Mouse (Mus musculus) limb, embryonic 11.5 days (tissue): ENCODE data around the gene Csrp1. TPM values are rescaled to one million over a fixed set of nuclear protein-coding genes. Genes with fewer than 3 reads are reported as not detected.

Experiments used
- ATAC-seq: fragments of 200-750 bp; cut with Nextera tagmentation; 2 replicates; pipeline ENCODE4 v1.8.0; 2017; ENCODE audit warnings: low read depth; ENCODE audit not compliant: insufficient number of reproducible peaks, low FRiP score, low TSS enrichment
- DNase-seq: peaks from one replicate; pipeline ENCODE4 v3.0.0-alpha.2; 2015; ENCODE audit warnings: low spot score
- H3K27ac ChIP-seq: fragments of 300-500 bp; sonication (generic); replicated peaks from 2 replicates; pipeline ENCODE4 v1.5.1; 2014; ENCODE audit warnings: low read depth, mild to moderate bottlenecking, low read length
- H3K27me3 ChIP-seq: fragments of 300-500 bp; sonication (generic); 2 replicates; pipeline ENCODE4 v1.6.1; 2014; ENCODE audit warnings: mild to moderate bottlenecking, low read length, mixed read lengths; ENCODE audit not compliant: control insufficient read depth, insufficient read depth
- H3K36me3 ChIP-seq: fragments of 300-500 bp; sonication (generic); 2 replicates; pipeline ENCODE4 v1.6.1; 2014; ENCODE audit warnings: mild to moderate bottlenecking, low read length, moderate library complexity, mixed read lengths; ENCODE audit not compliant: control insufficient read depth, insufficient read depth
- H3K4me1 ChIP-seq: fragments of 300-500 bp; sonication (generic); 2 replicates; pipeline ENCODE4 v1.6.1; 2014; ENCODE audit warnings: low read length, mixed read lengths; ENCODE audit not compliant: control insufficient read depth, insufficient read depth
- H3K4me2 ChIP-seq: fragments of 300-500 bp; sonication (generic); 2 replicates; pipeline ENCODE4 v1.6.1; 2014; ENCODE audit warnings: low read depth, mild to moderate bottlenecking, moderate library complexity; ENCODE audit not compliant: severe bottlenecking
- H3K4me3 ChIP-seq: fragments of 300-500 bp; sonication (generic); 2 replicates; pipeline ENCODE4 v1.5.1; 2014; ENCODE audit warnings: low read depth, low read length
- H3K9ac ChIP-seq: fragments of 300-500 bp; sonication (generic); 2 replicates; pipeline ENCODE4 v1.6.1; 2014; ENCODE audit warnings: mild to moderate bottlenecking, low read length
- H3K9me3 ChIP-seq: fragments of 300-500 bp; sonication (generic); 2 replicates; pipeline ENCODE4 v1.6.1; 2016; ENCODE audit warnings: low read length; ENCODE audit not compliant: control insufficient read depth
- WGBS: fragments of 180-500 bp; shearing (Covaris S2); extraction: QIAGEN DNeasy Blood & Tissue Kit; methylation state at CpG from one replicate; pipeline ENCODE4 v1.1.7; 2014; 5-methylcytosine and 5-hydroxymethylcytosine counted together
- polyA plus RNA-seq: library from polyadenylated mRNA; unstranded; fragments of >200 nt; fragmentation: Nextera tagmentation; extraction: Ambion mirVana; gene quantifications from 2 replicates; pipeline ENCODE4 v1.2.1, GENCODE M21; 2014

Csrp1 gene
- polyA plus RNA-seq, 1 experiment from 2014 or later: 51.2 TPM

DNA sequence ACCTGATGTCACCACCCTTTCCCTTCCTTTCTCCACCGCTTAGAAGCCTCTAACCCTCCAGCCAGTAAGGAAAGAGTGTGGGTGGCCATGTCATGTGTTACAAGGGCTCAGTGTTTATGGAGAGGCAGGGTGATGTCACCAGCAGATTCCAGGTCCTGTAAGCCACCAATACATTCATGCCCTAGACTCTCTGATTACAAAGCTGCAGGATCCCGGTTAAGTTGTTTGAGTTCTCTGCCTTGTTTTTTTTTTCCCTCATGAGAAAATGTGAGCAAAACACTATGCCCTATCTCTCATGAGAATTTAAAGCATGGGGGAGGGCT is 44.3 kb downstream of the Csrp1 start:
- no peaks in the 10 kb centered on the region for H3K27me3 ChIP-seq
- no peak overlapping the region for H3K27ac ChIP-seq
- peaks cover 2% of the 10 kb centered on the region; the same call in 1 of the 2 replicates for H3K36me3 ChIP-seq
- H3K9me3 ChIP-seq: no peaks in the 10 kb centered on the region
- DNase-seq (no peak), ATAC-seq (no peak)
- no peak overlapping the region for H3K4me2 ChIP-seq
- peaks cover 28% of the 10 kb centered on the region for H3K4me1 ChIP-seq
- H3K9ac ChIP-seq: no peak overlapping the region
- WGBS: 67% methylated on average over 2 of the region's 2 CpGs
- no peak overlapping the region for H3K4me3 ChIP-seq

DNA sequence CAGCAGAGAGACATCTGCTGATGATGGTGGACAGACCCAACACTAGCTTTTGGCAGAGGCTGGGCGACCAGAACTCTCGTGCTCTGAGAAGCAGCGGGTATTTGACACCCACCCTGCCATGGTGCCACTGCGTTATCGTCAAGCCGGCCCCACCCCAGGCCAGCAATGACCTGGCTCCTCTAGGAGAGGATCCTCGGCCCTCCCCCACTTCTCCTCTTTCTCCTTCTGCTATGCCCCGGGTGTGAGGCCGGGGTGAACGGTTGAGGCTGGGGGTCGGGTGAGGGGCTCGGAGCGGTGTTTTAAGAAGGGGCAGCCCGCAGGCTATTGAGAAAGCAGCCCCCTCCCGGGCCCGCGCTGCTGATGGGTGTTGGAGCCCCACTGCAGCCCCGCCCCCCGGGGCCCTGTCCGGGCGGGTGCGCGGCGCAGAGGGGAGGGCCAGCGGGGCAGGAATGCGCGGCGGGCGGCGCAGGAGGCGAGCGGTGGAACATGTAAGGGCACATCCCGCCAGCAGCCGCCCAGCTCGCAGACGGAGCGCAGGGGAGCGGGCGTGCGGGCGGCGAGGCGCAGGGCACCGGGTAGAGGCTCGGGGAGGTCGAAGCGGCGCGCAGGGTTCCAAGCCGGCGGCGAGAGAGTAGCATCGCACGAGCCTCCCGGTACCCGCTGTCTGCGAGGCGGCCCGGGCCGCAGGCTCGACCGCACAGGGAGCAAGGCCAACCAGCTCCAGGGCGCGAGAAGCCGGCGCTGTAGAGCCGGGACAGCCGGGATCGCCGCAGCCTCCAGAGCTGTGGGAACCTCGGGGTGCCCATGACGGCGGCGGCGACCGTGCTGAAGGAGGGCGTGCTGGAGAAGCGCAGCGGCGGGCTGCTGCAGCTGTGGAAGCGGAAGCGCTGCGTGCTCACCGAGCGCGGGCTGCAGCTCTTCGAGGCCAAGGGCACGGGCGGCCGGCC is 46.1 kb downstream of the Csrp1 start, which contains the start of gene Phlda3:
TSS of gene Phlda3 (plus strand) at position 475 of the 947 bp plus-strand sequence.
- Histone ChIP-seq H3K27me3 (no peaks in the 10 kb centered on the region), H3K4me3 (peak within 1 kb of the TSS; percentile 62), H3K4me1 (peaks cover 28% of the 10 kb centered on the region), H3K9ac (peak within 1 kb of the TSS; percentile 75), H3K36me3 (peaks cover 2% of the 10 kb centered on the region; the same call in 1 of the 2 replicates), H3K4me2 (peak within 1 kb of the TSS; percentile 95), H3K9me3 (no peaks in the 10 kb centered on the region), H3K27ac (peak within 1 kb of the TSS; percentile 68)
- peak; percentile 80 for DNase-seq
- WGBS: under 1% methylated on average over 90 of the region's 90 CpGs
- peak; percentile 80 for ATAC-seq

DNA sequence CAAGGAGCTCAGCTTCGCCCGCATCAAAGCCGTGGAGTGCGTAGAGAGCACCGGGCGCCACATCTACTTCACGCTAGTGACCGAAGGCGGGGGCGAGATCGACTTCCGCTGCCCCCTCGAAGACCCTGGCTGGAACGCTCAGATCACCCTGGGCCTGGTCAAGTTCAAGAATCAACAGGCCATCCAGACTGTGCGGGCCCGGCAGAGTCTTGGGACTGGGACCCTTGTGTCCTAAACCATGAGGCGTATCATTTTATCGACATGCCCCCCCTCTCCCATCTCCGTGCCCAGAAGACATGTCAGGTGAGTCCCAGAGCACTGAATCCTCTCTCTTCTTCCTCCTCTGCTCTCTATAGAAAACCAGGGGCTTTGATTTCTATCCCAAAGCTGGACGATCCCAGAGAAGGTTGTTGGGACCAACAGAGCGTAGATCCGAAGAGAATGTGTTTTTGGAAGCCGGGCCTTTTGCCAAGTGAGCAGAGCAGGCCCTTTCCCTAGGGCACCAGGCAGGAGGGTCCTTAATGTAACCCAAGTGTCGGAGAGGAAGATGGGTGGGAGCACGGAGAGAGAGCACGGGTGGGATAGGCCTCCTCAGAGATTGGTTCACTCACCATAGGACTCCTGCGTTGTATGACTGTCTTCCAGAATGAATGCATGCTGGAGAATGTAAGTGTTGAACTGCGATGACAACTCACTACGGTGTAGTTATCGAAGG is 46.9 kb downstream of the Csrp1 start:
- no peak for ATAC-seq
- Histone ChIP-seq H3K27me3 (no peaks in the 10 kb centered on the region), H3K9ac (peak overlapping the region; percentile 75), H3K9me3 (no peaks in the 10 kb centered on the region), H3K27ac (peak overlapping the region; percentile 68), H3K4me3 (peak overlapping the region; percentile 62), H3K4me2 (peak overlapping the region; percentile 95), H3K4me1 (peaks cover 28% of the 10 kb centered on the region), H3K36me3 (peaks cover 2% of the 10 kb centered on the region; the same call in 1 of the 2 replicates)
- no peak for DNase-seq
- WGBS: 27% methylated on average over 30 of the region's 30 CpGs

DNA sequence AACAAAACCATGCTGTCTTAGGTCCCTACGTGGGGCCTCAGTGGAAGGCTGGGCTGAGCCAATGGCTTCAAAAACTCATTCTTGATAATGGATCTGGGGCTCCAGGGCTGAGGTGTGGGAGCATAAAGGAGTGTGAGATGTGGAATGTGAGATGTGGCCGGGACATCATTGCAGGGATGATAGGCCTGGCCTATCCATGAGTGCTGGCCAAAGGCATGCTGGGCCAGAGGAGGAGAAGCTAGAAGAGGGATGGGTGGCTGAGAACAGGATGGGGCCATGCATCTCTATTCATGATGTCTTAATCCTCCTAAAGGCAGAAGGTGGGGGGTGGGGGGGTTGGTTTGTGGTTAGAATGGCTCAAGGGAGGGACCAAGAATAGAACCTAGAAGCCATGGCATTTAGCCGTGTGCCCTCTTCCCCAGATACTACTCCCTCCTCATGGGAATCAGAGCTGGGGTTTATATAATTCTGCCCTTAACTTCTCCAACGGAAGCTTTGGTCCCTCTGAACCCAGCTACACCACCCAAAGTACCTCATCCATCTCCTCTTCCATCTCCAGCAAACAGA is 47.5 kb downstream of the Csrp1 start:
- H3K27me3 ChIP-seq: no peaks in the 10 kb centered on the region
- DNase-seq (no peak), ATAC-seq (no peak)
- H3K4me3 ChIP-seq: peak overlapping the region; percentile 62; the same call in 1 of the 2 replicates
- H3K9me3 ChIP-seq: no peaks in the 10 kb centered on the region
- H3K9ac ChIP-seq: no peak overlapping the region
- WGBS: 76% methylated on average over 4 of the region's 4 CpGs
- peak overlapping the region; percentile 95 for H3K4me2 ChIP-seq
- H3K4me1 ChIP-seq: peaks cover 28% of the 10 kb centered on the region
- no peak overlapping the region for H3K27ac ChIP-seq
- peaks cover 2% of the 10 kb centered on the region; the same call in 1 of the 2 replicates for H3K36me3 ChIP-seq

DNA sequence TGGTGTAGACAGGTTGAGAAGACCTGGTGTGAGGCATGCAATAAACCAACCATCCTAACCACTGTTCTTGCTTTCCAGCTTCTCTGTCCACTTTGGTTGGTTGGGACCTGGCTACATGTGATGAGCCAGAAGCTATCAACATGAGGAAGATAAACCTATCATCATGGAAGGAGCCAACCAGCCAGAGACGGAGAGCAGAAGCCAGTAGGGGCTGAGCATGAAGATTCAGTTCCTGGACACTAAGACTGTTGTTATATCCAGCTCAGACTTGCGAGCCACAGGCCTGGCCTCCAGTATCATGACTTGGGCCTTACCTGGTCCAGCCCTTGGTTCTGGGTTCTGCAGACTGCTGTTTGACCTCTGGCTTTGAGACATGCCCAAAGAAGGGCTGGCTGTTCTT is 48.5 kb downstream of the Csrp1 start:
- Histone ChIP-seq H3K4me3 (no peak overlapping the region), H3K4me1 (peaks cover 28% of the 10 kb centered on the region), H3K9me3 (no peaks in the 10 kb centered on the region), H3K27me3 (no peaks in the 10 kb centered on the region), H3K4me2 (no peak overlapping the region), H3K9ac (no peak overlapping the region), H3K27ac (no peak overlapping the region), H3K36me3 (peaks cover 2% of the 10 kb centered on the region; the same call in 1 of the 2 replicates)
- no peak for ATAC-seq
- DNase-seq: no peak
- 90% methylated on average over 2 of the region's 2 CpGs for WGBS

DNA sequence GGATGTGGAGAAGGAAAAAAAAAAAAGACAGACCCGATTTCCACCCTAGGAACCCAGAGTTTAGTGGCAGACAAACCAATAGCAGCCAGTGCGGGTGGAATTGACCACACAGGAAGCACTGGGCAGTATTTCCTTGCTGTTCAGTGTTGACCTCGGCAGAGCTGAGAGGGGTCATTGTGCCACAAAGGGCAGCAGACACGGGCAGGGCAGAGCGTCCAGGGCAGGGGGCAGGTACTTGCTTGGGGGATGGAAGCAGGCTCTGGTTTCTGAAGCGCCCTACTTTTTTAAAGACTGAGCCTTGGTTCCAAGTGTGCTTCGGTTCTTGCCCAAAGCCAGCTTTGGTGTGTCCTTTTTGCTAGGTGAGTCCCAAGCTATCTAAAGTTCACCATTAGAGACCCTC is 50.4 kb downstream of the Csrp1 start:
- Histone ChIP-seq H3K9me3 (no peaks in the 10 kb centered on the region), H3K4me1 (peaks cover 23% of the 10 kb centered on the region), H3K4me3 (no peak overlapping the region), H3K36me3 (peaks cover 2% of the 10 kb centered on the region; the same call in 1 of the 2 replicates), H3K9ac (no peak overlapping the region), H3K27me3 (no peaks in the 10 kb centered on the region), H3K27ac (no peak overlapping the region), H3K4me2 (no peak overlapping the region)
- DNase-seq: no peak
- ATAC-seq: no peak
- WGBS: 70% methylated on average over 7 of the region's 7 CpGs

DNA sequence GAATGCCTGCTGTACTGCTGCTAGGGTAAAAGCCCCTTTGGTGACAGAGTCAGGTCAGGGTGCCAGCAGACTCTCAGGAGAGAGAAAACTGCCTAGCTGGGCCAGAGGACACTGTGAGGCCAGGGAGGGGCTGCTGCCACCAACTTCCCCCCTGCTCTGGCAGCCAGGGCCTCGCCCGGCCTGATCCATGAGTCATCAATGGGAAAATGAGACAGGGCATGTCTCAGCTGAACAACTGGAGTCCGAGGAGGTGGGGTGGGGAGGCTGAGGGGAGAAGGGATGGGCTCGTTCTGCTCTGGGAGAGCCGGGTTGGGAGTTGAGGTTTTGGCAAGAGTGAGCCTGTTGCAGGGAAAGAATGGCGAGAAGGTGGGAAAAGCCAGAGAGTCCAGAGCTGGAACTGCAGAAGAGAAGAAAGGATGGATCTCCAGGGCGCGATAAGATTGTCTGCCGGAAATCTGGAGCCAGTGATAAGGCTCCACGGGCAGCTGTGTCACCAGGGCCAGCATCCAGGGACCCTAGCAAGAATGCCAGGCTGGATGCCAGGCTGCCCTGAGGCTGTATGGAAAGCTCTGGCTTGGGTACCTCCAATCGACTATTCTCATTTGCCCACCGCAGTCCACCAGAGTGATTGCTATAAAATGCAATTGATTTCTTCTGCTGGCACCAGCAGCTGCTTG is 51.2 kb downstream of the Csrp1 start:
- Histone ChIP-seq H3K9ac (no peak overlapping the region), H3K4me2 (no peak overlapping the region), H3K27me3 (no peaks in the 10 kb centered on the region), H3K4me3 (no peak overlapping the region), H3K27ac (no peak overlapping the region), H3K9me3 (no peaks in the 10 kb centered on the region), H3K36me3 (peaks cover 2% of the 10 kb centered on the region; the same call in 1 of the 2 replicates), H3K4me1 (peaks cover 16% of the 10 kb centered on the region; the same call in 1 of the 2 replicates)
- WGBS: 70% methylated on average over 12 of the region's 12 CpGs
- DNase-seq: no peak
- ATAC-seq: no peak

DNA sequence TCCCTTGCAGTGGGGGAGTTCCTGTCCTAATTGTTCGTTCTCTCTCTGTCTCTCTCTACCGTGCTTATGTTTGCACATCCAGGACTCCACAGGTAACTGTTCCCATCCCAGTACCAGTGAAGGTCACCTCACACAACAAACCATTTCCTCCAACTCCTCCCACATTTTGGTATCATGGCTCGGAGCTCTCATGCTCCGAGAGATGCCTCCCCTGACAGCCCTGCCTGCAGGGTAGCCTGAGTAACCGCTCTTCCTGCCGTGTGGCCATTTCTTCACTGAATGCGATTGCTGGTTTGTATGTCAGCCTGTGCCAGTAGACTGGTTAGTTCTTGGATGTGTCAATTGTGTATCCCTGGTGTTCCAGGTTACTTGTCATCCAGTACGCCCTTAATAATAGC is 51.7 kb downstream of the Csrp1 start:
- Histone ChIP-seq H3K27ac (no peak overlapping the region), H3K36me3 (peaks cover 2% of the 10 kb centered on the region; the same call in 1 of the 2 replicates), H3K9me3 (no peaks in the 10 kb centered on the region), H3K4me1 (peaks cover 12% of the 10 kb centered on the region; the same call in 1 of the 2 replicates), H3K4me2 (no peak overlapping the region), H3K27me3 (no peaks in the 10 kb centered on the region), H3K4me3 (no peak overlapping the region), H3K9ac (no peak overlapping the region)
- DNase-seq (no peak), ATAC-seq (no peak)
- 82% methylated on average over 8 of the region's 8 CpGs for WGBS
